Mouse (Mus musculus): ENCODE data around the gene B4galt5. TPM values are rescaled to one million over a fixed set of nuclear protein-coding genes. Genes with fewer than 3 reads are reported as not detected.
A peak's percentile ranks its signal among the peaks of the same experiment; 100 is the strongest.

B4galt5 gene
- total RNA-seq, 2 experiments from 2014 or later, result 40.0 to 41.0 TPM

- DNase-seq (ENCODE audit: low spot score in 2 of 2), result peak; percentile 65 to 78
These were observed 68.6 kb downstream of the B4galt5 start for GRCm38 (mm10) chr2:167280090-167280985.

- DNase-seq (ENCODE audit: low spot score in 2 of 2), result peak; percentile 58 to 72
These were observed 70.0 kb downstream of the B4galt5 start for GRCm38 (mm10) chr2:167278751-167279526.

- peak; percentile 6 to 12 for DNase-seq (ENCODE audit: low spot score in 2 of 2)
These were observed 71.0 kb downstream of the B4galt5 start for GRCm38 (mm10) chr2:167278011-167278410.

GRCm38 (mm10) chr2:167277026-167277425 lies 72.0 kb downstream of the B4galt5 start:
- peak; percentile 7 to 17 for DNase-seq (ENCODE audit: low spot score in 2 of 2)

- peak; percentile 4 to 11 for DNase-seq (ENCODE audit: low spot score in 2 of 2)
These were observed 73.1 kb downstream of the B4galt5 start for GRCm38 (mm10) chr2:167275856-167276255.

GRCm38 (mm10) chr2:167274713-167275465 lies 74.1 kb downstream of the B4galt5 start:
- DNase-seq (ENCODE audit: low spot score in 2 of 2), result peak; percentile 10 to 18

- peak; percentile 8 to 15 for DNase-seq (ENCODE audit: low spot score in 2 of 2)
These were observed 75.7 kb downstream of the B4galt5 start for GRCm38 (mm10) chr2:167273206-167273740.

- peak in 1 of 2 experiments; percentile 2 for DNase-seq (ENCODE audit: low spot score in 2 of 2)
These were observed 76.3 kb downstream of the B4galt5 start for GRCm38 (mm10) chr2:167272706-167273105.

- DNase-seq (ENCODE audit: low spot score in 2 of 2), result peak; percentile 15 to 46
These were observed 77.9 kb downstream of the B4galt5 start for GRCm38 (mm10) chr2:167271121-167271521.

- peak; percentile 7 to 9 for DNase-seq (ENCODE audit: low spot score in 2 of 2)
These were observed 78.5 kb downstream of the B4galt5 start for GRCm38 (mm10) chr2:167270496-167270895.

GRCm38 (mm10) chr2:167268721-167269120 lies 80.3 kb downstream of the B4galt5 start:
- DNase-seq (ENCODE audit: low spot score in 2 of 2), result peak; percentile 7 to 14

GRCm38 (mm10) chr2:167268411-167268690 lies 80.6 kb downstream of the B4galt5 start:
- peak; percentile 10 to 14 for DNase-seq (ENCODE audit: low spot score in 2 of 2)

GRCm38 (mm10) chr2:167267531-167268410 lies 81.2 kb downstream of the B4galt5 start:
- peak; percentile 14 to 36 for DNase-seq (ENCODE audit: low spot score in 2 of 2)

GRCm38 (mm10) chr2:167266231-167266630 lies 82.8 kb downstream of the B4galt5 start:
- DNase-seq (ENCODE audit: low spot score in 2 of 2), result no peak

GRCm38 (mm10) chr2:167265806-167266205 lies 83.2 kb downstream of the B4galt5 start:
- DNase-seq (ENCODE audit: low spot score in 2 of 2), result peak; percentile 6 to 10

- DNase-seq (ENCODE audit: low spot score in 2 of 2), result peak; percentile 4 to 13
These were observed 84.0 kb downstream of the B4galt5 start for GRCm38 (mm10) chr2:167265021-167265420.

- DNase-seq (ENCODE audit: low spot score in 2 of 2), result no peak
These were observed 85.1 kb downstream of the B4galt5 start for GRCm38 (mm10) chr2:167263931-167264330.

GRCm38 (mm10) chr2:167263040-167263810 lies 85.8 kb downstream of the B4galt5 start:
- DNase-seq (ENCODE audit: low spot score in 2 of 2), result no peak

GRCm38 (mm10) chr2:167262433-167262832 lies 86.5 kb downstream of the B4galt5 start:
- DNase-seq (ENCODE audit: low spot score in 2 of 2), result no peak
